Mouse (Mus musculus): ENCODE measurements around the gene Hexim2. TPM values are rescaled to one million over a fixed set of nuclear protein-coding genes. Genes with fewer than 3 reads are reported as not detected.

Hexim2 gene
- total RNA-seq, 2 experiments from 2014 or later = 16.1 to 16.2 TPM

DNA sequence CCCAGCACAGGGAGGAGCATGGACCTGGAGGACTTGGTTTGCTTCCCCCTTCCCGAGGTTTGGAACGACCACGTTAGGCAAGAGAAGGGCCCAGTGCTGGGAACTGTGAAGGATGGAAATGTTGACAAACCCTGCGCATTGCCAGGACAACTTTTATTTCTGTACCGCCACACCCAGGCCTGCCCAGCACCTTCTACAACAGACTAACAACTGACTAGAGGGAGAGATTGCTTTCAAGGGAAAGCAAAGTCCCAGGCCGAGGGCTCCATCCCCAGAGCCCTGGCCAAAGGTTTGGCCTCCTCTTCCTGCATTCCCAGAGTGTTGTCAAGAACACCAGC, 8.5 kb downstream of the Hexim2 start:
- no peak for DNase-seq (ENCODE audit: low spot score in 2 of 2)

DNA sequence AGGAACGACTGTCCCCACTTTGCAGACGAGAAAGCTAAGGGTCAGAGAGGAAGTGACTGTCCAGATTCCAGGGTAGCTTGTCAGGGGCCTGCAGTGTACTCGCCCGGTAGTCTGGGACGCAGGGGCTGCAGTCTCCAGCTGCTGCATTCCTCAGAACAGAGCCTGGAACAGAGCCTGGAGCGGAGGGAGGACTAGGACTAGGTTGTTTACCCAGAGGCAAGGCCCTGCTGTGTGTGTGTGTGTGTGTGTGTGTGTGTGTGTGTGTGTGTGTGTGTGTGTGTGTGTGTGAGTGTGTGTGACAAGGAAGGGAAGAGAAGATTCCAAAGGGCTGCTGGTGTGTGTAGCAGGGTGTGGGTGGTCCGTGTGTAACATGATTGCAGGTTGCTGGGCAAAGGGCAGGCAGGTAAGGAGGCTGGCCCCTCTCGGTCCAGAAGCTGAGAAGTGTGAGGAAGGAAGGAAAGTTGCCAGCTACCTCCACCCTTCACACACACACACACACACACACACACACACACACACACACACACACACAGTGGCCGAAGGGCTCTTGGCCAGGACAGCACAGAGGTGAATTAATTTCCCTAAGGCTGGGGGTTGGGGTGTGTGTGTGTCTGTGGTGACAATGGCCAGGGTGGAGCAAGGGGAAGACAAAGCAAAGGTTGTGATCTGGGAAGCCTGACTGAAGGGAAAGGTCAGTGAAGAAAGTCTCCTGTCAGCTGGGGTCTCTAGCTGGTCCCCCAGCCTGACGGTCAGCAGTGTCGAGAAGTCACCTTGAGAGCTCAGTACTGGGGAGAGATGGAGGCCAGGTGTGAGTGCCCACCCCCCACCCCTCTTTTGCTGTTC, 9.1 kb downstream of the Hexim2 start:
- no peak for DNase-seq (ENCODE audit: low spot score in 2 of 2)

DNA sequence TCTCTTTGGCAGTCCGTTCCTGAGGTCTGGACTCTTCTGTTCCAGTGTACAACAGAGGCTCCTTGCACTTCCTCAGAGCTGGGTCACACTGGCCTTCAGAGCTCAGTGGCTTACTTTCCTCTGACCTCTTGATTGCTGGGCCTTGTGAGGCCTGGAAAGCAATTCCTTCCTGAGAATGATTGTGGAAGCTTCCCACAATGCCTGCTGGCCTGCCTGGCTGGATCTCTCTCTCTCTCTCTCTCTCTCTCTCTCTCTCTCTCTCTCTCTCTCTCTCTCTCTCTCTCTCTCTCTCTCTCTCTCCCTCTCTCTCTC, 9.7 kb downstream of the Hexim2 start:
- DNase-seq (ENCODE audit: low spot score in 2 of 2) = no peak

DNA sequence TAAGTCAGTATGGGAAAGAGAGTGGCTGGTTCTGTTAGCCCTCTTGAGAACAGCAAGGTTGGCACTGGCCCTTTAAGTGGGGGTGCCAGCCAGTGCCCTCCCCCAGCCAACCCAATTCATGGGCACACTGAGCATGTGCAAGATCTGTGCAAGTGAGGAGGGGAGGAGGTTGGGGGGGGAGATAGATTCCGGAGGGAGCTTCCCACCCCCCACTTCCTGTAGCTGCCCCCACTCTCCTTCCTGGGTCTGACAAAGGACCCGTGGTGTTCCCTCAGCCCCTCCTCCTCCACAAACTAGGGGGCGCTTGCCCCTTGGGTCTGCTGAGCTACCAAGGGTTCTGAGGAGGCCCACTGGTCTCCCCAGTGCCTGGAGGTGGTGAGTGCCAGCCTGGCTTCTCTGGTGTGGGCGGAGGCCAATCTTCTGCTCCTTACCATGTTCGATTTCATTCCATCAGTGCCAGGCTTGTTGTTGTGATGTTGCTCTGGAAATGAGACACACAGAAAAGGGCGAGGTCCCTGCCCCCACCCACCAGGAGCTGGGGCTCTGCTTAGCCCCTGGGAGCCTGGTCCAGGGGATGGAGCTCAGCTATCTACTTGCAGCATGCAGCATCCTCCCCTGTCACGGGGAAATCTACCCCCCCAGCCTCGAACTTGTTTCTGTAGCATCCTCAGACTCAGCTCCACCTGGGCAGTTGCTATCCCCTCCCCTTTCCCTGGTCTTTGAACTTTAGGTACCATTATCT, 10.4 kb downstream of the Hexim2 start:
- peak; percentile 81 to 89 for DNase-seq (ENCODE audit: low spot score in 2 of 2)

DNA sequence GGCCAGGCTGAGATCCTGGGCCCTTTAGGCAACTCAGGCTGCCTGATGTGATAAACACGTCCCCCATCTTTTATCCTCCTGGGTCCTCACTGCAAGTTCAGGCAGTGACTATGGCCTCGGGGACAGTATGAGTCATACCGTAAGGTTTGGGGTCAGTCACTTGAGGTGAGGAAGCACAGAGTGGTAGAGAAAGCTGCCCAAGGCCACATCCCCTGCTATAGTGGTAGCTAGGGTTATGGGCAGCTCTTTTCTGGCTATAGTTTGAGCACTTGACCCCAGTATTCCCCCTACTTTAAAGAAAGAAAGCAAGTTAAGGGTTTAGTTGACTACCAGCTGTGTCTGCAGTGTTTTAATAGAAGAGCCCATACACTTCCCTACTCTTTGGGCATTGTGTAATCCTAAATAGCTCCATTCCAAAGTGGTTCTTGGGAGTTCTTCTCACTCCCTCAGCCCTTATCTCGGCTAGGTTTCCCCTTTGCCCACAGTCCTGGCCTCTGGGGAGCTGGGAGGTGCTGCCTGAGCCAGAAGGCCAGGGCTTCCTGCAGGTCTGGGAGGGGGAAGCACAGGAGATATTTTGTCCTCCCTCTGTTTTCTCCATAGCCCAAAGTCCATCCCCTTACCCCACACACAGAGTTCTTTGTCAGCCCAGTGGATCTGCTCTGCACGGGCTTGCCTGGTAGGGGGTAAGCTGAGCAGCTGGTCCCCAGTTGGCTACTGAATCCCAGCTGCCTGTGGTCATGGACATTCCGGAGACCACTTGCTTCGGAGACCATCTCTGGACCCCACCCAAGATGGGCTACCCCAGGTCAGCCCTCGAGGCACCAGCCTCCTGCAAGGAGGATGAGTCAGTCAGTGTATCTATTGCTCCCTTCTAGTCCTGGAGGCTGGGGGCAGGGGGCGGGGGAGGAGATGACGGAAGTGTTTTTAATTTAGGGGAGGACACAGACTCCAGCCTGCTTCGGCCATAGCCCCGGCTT, 12.4 kb downstream of the Hexim2 start:
- DNase-seq (ENCODE audit: low spot score in 2 of 2) = no peak

DNA sequence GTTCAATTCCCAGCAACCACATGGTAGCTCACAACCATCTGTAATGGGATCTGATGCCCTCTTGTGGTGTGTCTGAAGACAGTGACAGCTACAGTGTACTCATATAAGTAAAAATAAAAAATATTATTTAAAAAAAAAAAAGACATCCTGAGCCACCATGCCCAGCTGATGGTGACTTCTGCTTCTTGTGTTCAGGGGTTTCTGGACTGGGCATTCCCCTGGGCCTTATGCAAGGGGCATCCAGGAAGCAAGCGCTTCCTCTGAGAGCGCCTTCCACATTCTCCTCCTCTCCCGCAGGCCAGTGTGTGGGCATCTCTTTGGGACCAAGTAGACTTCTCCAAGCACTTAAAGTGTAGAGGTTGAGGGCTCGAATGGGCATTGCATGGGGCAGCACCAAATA, 14.2 kb downstream of the Hexim2 start:
- no peak for DNase-seq (ENCODE audit: low spot score in 2 of 2)

DNA sequence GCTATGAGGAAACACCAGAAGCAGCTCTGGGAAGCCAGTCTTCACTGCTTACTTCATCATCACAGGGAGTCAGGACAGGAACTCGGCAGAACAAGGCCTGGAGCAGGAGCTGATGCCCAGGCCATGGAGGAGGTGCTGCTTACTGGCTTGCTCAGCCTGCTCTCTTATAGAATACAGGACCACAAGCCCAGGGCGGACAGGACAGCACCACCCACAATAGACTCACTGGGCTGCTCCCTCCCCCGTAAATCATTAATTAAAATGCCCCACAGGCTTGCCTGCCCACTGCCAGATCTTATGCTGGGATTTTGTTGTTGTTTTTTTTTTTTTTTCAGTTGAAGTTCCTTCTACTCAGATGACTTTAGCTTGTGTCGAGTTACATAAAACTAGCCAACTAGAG, 15.5 kb downstream of the Hexim2 start:
- DNase-seq (ENCODE audit: low spot score in 2 of 2) = no peak

DNA sequence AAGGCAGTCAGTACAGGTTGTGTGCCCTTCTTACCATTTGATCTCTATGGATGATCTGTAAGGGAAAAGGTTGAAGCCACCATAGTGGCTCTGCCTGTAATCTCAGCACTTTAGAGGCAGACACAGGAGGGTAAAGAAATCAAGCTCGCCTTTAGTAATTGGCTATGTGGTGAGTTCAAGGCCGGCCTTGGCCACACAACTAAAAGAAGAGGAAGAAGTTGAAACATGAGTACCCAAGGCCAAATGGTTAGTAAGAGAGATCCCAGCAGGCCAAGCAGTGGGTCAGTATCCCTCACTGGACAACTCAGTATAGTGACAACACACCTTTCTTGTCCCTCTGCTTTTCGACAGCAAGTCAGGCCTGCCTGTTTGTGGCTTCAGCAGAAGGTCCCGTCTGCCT, 17.5 kb downstream of the Hexim2 start:
- no peak for DNase-seq (ENCODE audit: low spot score in 2 of 2)

DNA sequence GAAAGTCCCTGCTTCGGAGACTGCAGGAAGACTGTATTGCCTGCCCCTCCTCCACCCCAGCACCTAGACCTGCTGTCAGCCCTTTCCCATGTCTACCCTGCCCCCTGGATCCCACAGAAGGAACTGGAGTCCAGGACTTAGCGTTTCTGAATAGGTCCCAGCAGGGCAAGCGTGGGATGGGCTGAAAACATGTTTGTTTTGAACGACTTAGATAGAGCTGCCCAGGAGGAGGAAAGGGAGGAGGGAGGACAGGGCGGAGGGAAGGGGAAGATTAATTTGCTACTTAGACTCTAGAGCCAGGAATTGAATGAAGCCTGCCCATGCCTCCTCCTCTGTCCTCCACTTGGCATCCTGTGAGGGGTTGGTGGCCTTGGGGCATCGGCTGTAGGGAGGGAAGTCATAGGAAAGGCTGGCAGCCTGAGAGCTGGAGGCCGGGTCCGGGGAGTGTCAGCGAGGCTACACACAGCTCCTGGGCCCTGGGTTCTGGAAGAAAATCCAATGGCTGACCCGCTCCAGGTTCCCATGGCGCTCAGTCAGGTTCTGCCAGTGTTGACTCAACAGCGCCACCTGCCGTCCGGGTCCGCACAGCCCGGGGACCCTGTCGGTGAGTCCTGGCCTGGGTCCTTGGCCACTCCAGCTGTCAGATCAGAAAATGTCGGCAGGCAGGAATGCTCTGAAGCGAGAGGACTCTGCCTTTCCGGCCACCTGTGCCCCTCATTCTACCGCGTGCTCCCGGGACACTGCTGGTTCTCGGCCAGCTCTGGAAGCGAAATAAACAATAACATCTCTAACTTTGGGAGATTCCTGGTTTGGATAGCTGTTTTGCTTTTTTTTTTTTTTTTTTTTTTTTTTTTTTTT, 26.6 kb downstream of the Hexim2 start:
- peak; percentile 95 to 96 for DNase-seq (ENCODE audit: low spot score in 2 of 2)

DNA sequence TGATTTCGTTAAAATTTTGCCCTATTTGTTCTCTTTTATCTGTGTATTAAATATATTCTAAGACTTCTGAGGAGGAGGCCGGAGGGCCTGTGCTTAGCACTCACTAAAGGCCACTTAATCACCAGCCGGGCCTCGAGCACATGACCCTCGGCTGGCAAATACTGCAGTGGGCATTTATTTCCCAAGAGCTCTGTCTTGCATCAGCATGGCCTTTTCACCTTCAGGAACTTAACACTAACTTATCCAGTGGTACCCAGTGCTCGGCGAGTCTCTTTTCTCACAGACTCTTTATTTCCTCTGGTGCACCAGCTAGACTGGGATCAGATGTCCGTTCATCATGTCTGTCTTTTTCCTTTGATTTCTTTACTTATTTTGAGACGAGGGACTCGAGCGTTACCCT, 28.5 kb downstream of the Hexim2 start:
- no peak for DNase-seq (ENCODE audit: low spot score in 2 of 2)

DNA sequence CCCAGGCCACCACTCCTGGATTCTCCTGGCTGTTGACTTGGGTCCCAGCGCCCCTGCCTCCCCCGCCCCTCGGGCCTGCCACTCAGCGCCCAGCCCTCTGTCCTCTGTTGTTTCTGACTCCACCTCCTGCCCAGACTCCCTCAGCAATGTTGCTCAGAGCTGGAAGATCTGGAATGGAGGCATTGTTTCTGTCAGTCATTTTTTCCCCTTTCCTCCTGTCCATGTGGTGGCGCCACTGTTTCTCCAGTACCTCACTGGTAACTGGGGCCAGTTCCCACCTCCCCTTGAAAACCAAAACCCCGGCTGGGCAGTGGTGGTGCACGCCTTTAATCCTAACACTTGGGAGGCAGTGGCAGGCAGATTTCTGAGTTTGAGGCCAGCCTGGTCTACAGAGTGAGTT, 29.2 kb downstream of the Hexim2 start:
- DNase-seq (ENCODE audit: low spot score in 2 of 2) = no peak

DNA sequence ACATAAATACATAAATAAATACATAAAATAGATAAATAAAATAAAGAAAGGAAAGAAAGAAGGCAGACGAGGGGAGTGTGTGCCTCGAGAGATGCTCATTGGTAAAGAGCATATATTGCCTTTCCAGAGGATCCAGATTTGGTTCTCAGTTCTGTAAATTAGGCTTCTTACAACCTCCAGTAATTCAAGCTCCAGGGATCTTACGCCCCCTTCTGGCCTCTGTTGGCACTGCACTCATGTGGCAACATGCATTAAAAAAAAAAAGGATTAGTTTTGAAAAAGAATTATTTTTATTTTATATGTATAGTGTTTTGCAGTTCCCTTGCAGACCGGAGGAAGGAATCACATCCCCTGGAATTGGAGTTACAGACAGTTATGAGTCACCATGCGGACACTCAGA, 29.9 kb downstream of the Hexim2 start:
- no peak for DNase-seq (ENCODE audit: low spot score in 2 of 2)

DNA sequence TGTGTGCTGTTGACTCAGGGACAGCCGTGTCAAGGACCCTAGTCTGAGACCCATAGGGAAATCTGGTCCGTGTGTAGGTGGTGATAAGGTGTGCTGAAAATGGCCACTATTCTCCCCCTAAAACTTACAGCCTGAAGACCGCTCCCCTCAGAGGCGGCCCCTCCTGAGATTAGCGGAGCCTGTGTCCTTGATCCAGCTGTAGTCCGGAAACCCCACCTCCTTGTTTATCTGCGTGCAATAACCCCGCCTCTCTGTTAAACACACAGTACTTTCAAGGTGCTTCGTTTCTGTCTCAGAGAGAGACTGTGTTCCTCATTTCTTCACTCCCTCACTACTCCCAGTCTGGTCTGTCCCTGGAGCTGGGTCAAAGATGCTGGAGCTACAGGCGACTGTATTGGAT, 32.2 kb downstream of the Hexim2 start:
- DNase-seq (ENCODE audit: low spot score in 2 of 2) = no peak

DNA sequence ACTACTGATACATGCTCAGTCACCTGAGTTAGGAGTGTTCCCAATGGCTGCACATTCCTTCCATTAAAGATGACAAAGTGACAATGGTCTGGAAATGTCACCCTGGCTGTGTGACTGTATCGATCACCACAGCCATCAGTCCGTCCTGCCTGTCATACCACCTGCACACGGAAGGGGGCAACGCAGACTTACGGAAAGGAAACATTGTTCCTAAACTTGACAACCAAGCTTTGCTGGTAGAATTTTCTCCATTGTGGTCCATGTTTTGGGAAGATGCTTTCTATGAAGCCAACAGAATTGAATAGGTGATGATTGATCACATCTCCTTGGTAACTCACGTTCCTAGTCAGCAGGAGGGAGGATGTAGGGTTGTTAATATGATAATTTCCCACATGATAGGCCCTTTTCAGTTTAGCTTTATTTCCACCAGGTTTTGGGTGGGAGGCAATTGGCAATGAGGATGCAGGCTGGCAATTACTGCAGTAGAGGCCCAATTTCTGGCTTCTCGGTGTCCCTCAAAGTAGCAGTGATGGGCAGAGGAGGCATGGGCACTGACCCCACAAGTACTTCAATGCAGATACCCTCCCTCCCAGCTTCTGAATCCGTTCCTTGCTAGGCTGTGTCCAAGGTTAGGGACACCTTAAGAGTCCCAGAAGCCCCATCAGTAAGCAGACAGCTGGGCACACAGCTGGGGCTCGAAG, 36.6 kb downstream of the Hexim2 start:
- peak; percentile 77 to 78 for DNase-seq (ENCODE audit: low spot score in 2 of 2)

DNA sequence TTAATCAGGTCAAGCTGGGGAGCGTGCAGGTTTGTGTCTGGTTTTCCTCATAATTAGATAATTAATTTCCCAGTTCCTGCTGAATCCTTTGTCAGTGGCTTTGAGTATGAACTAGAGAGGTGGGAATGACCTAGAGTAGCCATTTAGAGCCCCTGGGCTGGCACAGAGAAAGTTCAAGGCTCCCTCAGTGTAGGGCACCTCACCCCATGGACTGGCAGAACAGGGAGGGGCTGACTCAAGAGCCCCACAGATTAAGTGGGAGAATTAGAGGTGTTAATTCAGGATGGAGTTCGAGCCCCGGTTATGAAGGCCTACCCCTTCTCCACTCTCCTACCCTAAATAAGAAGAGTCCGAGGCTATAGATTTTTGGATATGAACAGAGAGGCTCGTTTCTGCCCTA, 37.4 kb downstream of the Hexim2 start:
- DNase-seq (ENCODE audit: low spot score in 2 of 2) = no peak

DNA sequence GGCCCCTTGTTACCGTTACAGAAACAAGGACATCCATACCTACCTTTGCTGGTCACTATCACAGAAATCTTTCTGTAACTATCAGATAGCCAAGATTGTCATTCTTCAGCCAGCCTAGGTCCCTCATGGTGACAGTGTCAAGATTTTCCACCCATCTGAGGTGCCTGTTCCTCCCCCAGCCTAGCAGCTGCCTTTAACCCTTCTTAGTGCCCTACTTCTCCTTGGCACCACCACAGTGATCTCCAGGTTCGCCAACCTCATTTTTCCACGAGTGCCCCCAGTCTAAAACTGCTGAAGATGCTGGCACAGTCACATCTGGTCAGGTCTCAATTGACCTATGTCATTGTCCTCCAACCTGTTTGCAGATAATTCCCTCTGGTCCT, 37.9 kb downstream of the Hexim2 start:
- no peak for DNase-seq (ENCODE audit: low spot score in 2 of 2)

DNA sequence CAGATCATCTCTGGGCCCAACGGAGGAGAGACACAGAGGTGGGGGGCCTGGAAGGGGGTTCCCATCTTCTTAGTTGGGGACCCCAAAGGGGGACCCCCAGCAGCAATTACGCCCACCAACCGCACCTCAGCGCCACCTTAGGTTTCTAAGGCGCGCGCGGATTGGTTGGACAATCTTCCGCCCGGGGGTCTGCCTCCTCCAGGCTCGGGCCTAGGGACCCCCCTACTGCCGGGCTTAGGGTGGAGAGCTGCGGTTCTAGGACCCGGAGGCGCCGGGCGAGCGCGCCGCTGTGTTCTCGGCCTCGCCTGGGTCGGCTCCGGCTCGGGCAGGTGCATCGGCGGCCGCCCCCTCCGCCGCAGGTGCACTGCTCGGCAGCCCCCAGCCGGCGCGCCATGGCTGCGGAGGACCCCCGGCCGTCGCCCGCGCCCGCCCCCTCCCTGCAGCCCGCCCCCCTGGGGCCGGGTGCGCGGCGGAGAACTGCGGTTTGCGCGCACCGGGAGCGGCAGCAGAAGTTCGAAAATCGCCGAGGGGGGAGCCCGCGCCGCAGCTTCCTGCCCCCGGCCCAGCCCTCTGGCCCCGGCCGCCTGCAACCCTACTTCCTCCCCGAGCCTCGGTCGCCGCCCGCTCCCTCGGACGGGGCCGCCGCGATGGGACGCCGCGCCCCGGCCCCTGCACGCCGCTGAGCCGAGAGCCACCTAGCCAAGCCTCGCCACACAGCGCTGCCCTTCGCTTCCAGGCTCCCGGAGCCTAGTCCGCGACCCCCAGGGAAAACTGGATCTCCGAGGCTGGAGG, 38.5 kb downstream of the Hexim2 start, which contains the start of gene Fmnl1:
Fmnl1 (plus strand) TSS at position 614 of the 792 bp plus-strand sequence.
- DNase-seq (ENCODE audit: low spot score in 2 of 2) = peak in 1 of 2 experiments; percentile 42

DNA sequence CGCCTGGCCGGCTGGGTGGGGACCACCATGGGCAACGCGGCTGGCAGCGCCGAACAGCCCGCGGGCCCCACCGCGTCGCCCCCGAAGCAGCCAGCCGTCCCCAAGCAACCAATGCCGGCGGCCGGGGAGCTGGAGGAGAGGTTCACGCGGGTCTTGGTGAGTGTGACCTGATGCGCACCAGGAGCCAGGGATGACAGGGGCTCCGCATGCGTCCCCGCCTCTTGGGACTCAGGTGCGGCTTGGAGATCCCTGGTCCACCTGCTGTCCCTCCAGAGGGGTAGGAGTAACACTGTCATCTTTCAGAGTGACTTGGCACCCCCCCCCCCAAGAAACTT, 39.0 kb downstream of the Hexim2 start:
- DNase-seq (ENCODE audit: low spot score in 2 of 2) = no peak

DNA sequence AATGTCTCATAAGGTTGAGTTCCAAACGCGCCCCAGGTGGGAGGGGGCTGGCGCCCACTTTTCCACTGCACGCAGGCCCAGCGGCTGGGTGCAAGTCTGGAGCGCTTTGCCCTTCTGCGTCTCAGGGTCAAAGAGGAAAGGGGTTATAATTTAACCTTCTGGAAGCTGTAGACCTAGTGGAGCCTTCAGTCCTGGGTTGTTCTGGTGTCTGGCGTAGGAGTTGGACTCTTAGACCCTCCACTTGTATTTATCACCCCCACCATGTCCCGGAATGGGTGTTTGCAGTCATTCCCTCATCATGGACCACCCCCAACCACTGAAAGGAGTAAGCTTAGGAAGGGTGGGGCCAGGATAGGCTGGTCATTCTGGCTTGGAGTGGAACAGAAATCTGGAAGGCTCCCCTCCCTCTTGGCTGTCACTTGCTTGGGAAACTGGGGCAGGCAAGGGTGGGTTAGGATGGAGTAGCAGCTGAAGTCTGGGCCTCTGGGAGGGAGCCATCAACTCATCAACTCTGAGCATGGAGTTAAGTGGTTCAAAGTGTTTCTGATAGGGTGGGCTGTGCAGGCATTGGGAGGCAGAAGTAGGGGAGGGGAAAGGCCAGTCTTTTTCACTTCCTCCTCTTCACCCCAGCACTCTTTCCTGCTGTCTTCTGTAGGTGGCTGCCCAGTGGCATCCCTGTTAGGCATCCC, 39.6 kb downstream of the Hexim2 start:
- DNase-seq (ENCODE audit: low spot score in 2 of 2) = no peak
